Mouse (Mus musculus) E14TG2a.4 (cell line): ENCODE results near the gene Bdkrb1.

Experiments
- H3K27me3 ChIP-seq: 2 replicates; pipeline ENCODE4 v1.6.1; 2014; ENCODE audit warnings: low read length, control low read depth; ENCODE audit not compliant: insufficient read depth
- H3K36me3 ChIP-seq: 2 replicates; pipeline ENCODE4 v1.6.1; 2014; ENCODE audit warnings: low read length, control low read depth; ENCODE audit not compliant: insufficient read depth
- H3K4me1 ChIP-seq: replicated peaks from 2 replicates; pipeline ENCODE4 v1.6.1; 2014; ENCODE audit warnings: low read depth, low read length, control low read depth
- H3K4me3 ChIP-seq: replicated peaks from 2 replicates; pipeline ENCODE4 v1.5.1; 2014; ENCODE audit warnings: mild to moderate bottlenecking, low read length
- H3K9me3 ChIP-seq: 2 replicates; pipeline ENCODE4 v1.6.1; 2014; ENCODE audit warnings: low read length, control low read depth
- CTCF ChIP-seq: conservative IDR thresholded peaks from 2 replicates; pipeline ENCODE4 v1.5.1; 2014; ENCODE audit warnings: low read length
- NANOG ChIP-seq: IDR thresholded peaks from 2 replicates; pipeline ENCODE4 v1.6.1; 2014; ENCODE audit warnings: borderline replicate concordance, low read length, mixed read lengths
- POU5F1 ChIP-seq: IDR thresholded peaks from 2 replicates; pipeline ENCODE4 v1.6.1; 2014; ENCODE audit warnings: low read length, borderline replicate concordance

Gene Bdkrb1

DNA sequence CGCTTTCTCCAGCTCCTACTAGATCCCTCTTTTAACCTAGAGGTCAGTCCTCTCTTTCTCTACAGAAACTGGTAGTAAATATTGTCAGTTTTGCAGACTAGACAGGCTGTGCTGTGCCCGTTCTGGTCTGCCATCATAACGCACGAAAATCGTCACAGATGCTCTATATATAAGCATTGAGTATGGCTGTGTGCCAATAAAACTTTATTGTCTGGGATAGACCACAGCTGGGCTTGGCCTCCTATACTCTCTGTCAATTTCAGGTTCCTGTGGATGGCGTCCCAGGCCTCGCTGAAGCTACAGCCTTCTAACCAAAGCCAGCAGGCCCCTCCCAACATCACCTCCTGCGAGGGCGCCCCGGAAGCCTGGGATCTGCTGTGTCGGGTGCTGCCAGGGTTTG is 1.0 kb downstream of the Bdkrb1 start:
- no peak for TF ChIP-seq NANOG
- TF ChIP-seq POU5F1, result no peak
- TF ChIP-seq CTCF, result no peak
- H3K36me3 ChIP-seq, result no peaks in the 10 kb centered on the region

DNA sequence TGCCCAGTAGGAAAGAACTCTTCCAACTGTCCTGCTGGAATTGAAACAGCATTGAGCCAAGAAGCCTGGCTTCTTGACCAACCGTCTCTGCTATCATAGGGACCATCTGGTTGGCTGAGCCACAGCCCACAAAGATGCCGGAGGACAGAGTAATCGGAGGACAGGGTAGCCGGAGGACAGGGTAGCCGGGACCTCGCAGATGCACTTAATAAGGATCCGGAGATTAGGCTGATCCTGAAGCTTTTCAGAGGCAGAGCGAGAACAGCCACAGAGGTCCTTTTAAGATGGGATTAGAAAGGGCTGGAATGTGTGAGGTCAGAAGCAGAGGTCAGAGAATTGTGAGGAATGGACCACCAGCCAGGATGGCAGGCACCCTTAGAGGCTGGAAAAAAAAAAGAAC is 2.3 kb downstream of the Bdkrb1 start:
- no peak for TF ChIP-seq POU5F1
- TF ChIP-seq NANOG, result no peak
- TF ChIP-seq CTCF, result no peak
- peaks cover 4% of the 10 kb centered on the region; the same call in 1 of the 2 replicates for H3K27me3 ChIP-seq
- H3K36me3 ChIP-seq, result no peaks in the 10 kb centered on the region; the same call in 1 of the 2 replicates
- no peaks in the 10 kb centered on the region; the same call in 1 of the 2 replicates for H3K9me3 ChIP-seq
- H3K4me1 ChIP-seq, result peaks cover 3% of the 10 kb centered on the region; the same call in 1 of the 2 replicates
- no peak overlapping the region for H3K4me3 ChIP-seq

More for the DNA sequence above, 1.0 kb downstream of the Bdkrb1 start:
- Histone ChIP-seq H3K27me3 (peaks cover 4% of the 10 kb centered on the region; the same call in 1 of the 2 replicates), H3K4me1 (peaks cover 17% of the 10 kb centered on the region), H3K4me3 (no peak overlapping the region), H3K9me3 (no peaks in the 10 kb centered on the region; the same call in 1 of the 2 replicates)

DNA sequence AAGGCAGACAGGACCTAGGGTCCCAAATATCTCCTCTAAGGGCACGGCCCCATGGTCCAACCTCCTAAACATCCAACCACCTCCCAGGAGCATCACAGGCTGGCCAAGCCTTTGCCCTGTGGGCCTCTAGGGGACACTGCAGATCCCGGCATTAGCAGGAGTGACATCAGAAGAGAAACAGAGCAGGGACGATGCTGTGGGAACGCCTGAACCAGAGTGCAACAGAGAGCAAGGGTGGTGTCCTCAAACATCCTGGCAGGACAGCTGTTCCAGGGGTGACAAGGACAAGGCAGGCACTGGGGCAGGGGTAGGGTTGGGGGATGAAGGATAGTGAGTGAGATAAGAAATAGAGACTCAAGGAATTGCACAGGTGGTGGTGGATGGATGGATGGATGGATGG is 4.0 kb downstream of the Bdkrb1 start:
- Histone ChIP-seq H3K27me3 (peaks cover 4% of the 10 kb centered on the region; the same call in 1 of the 2 replicates), H3K9me3 (no peaks in the 10 kb centered on the region; the same call in 1 of the 2 replicates), H3K4me1 (peaks cover 9% of the 10 kb centered on the region), H3K36me3 (no peaks in the 10 kb centered on the region; the same call in 1 of the 2 replicates), H3K4me3 (no peak overlapping the region)
- no peak for TF ChIP-seq POU5F1
- TF ChIP-seq CTCF, result no peak
- no peak for TF ChIP-seq NANOG

DNA sequence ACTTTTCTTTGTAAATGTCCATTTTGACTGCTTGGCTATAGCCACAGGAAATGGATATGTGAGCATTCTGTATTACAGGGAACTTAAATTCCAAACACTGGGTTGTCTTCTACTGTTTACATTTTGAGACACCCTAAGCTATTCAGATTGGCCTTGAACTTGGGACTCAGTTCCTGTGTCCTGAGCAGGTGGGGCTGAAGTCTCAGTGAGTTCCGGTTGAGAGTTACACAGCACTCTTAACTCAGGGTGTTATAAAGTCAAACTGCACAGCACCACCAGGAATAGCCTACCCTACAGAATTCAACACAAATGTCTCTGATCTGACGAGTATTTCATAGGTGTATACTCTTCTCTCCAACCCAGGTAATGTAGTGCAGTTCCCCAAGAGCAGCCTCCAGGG is 8.2 kb downstream of the Bdkrb1 start:
- TF ChIP-seq POU5F1, result no peak
- TF ChIP-seq CTCF, result no peak
- TF ChIP-seq NANOG, result no peak
- H3K36me3 ChIP-seq, result peaks cover 16% of the 10 kb centered on the region
- no peak overlapping the region for H3K4me3 ChIP-seq
- H3K4me1 ChIP-seq, result peaks cover 29% of the 10 kb centered on the region
- H3K9me3 ChIP-seq, result no peaks in the 10 kb centered on the region
- no peaks in the 10 kb centered on the region for H3K27me3 ChIP-seq

DNA sequence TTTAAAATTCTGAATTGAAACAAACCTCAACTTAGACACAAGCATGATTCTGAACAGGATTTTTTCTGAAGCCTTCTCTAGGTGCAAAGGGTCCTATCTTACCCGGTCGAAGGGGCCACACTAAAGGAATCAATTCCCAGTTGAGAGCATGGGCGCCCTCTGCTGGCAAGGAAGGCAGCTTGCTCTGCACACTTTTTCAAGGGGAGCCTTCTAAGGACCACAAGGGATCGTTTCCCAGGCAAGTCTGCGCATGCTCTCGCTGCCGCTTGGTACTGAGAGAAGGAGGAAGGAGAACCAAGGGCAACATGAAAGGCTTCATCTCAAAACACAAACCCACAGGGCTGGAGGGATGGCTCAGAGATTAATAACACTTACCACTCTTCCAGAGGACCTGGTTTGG is 8.9 kb downstream of the Bdkrb1 start:
- Histone ChIP-seq H3K4me3 (0 out of 2 replicates have a peak overlapping the region, but pooled peaks have one; percentile 24), H3K27me3 (no peaks in the 10 kb centered on the region), H3K36me3 (peaks cover 23% of the 10 kb centered on the region), H3K9me3 (no peaks in the 10 kb centered on the region), H3K4me1 (peaks cover 29% of the 10 kb centered on the region)
- TF ChIP-seq NANOG (no peak), CTCF (peak; percentile 87), POU5F1 (no peak)

DNA sequence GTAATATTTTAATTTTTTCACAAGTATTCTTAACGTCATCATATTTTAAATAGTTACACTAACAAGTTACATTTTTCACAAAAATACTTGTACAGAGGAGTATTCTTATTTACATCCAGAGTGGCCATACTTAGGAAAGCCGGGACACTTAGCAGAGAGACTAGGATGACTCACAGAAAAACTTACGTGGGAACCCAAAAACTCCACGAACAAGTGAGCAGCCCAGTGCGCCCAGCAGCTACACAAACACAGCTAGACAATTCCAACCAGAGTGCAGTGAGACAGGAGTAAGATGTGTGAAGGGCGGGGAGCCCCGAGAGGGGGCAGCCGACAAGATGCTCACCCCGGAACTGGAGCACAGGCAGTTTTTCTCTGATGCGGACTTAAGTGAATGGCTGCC is 10.7 kb downstream of the Bdkrb1 start:
- Histone ChIP-seq H3K9me3 (no peaks in the 10 kb centered on the region), H3K36me3 (peaks cover 41% of the 10 kb centered on the region), H3K4me3 (no peak overlapping the region), H3K4me1 (peaks cover 41% of the 10 kb centered on the region), H3K27me3 (no peaks in the 10 kb centered on the region)
- no peak for TF ChIP-seq NANOG
- TF ChIP-seq CTCF, result no peak
- TF ChIP-seq POU5F1, result no peak

DNA sequence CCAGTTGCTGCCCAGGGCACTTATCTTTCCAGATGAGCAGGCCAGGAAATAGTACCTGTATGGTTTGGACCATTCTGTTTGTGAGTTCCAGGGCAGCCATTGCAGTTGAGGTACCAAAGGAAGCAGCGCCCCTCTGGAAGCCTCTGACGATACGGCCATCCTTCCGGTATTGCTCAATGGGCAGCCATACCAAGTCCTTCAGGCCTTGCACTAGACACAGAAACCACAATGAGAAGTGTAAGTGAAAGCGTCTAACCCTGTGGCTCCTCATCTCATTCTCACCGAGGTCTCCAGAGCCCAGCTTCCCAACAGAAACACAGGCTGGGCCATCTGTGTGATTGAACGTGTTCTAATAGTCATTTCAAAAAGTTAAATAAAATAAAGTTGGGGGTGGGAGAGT is 19.2 kb downstream of the Bdkrb1 start:
- Histone ChIP-seq H3K27me3 (no peaks in the 10 kb centered on the region; the same call in 1 of the 2 replicates), H3K4me1 (peaks cover 29% of the 10 kb centered on the region), H3K36me3 (peaks cover 85% of the 10 kb centered on the region), H3K9me3 (peaks cover 40% of the 10 kb centered on the region), H3K4me3 (no peak overlapping the region)
- no peak for TF ChIP-seq NANOG

DNA sequence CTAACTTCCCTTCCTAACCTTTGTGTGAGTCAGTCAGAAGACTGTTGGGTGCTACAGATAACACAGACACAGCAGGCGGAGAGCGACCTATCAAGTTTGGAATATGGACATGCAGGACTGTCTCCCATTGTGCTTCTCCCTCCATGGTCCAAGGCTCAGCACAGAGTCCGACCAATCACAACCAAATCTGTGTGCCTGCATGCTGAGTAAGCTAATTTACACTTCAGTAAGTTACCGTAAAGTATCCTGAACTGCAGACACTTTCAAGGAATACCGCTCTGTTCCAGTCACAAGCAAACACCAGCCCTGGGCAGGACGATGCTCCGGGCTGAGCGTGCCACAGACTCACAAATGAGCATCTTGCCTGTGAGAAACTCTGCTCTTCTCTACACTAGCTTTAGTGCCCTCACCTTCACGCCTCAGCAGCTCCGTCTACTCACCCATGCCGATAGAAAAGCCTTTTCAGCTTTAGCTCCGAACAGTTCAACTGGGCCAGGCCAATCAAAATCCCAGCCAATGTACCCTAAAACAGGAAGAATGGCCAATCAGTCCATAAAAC is 20.2 kb downstream of the Bdkrb1 start:
- H3K9me3 ChIP-seq, result peaks cover 50% of the 10 kb centered on the region
- H3K36me3 ChIP-seq, result peaks cover 82% of the 10 kb centered on the region
- H3K27me3 ChIP-seq, result no peaks in the 10 kb centered on the region; the same call in 1 of the 2 replicates
- no peak overlapping the region for H3K4me3 ChIP-seq
- no peak for TF ChIP-seq NANOG
- no peak for TF ChIP-seq POU5F1
- TF ChIP-seq CTCF, result no peak
- peaks cover 19% of the 10 kb centered on the region for H3K4me1 ChIP-seq

DNA sequence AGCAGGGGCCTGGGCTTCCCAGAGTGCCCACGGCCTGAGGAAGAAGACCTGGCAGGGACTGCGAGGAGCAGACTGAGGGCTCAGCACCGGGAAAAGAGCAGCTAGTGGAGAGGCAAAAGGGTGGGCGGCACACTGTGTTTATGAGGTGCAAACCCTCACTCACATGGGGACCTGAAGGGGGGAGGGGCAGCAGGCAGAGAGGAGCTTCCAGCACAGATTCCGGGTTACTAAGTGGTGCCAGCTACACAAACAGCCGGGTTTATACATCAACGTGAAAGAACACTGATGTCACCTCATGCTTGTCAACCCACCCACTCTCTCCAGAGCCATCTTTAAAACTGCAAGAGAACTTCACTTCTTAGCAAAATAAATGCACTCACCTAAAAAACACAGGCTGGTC is 22.9 kb downstream of the Bdkrb1 start:
- no peaks in the 10 kb centered on the region; the same call in 1 of the 2 replicates for H3K27me3 ChIP-seq
- H3K4me1 ChIP-seq, result peaks cover 16% of the 10 kb centered on the region
- H3K36me3 ChIP-seq, result peaks cover 67% of the 10 kb centered on the region
- H3K4me3 ChIP-seq, result no peak overlapping the region
- TF ChIP-seq NANOG (no peak), POU5F1 (no peak), CTCF (no peak)
- H3K9me3 ChIP-seq, result peaks cover 63% of the 10 kb centered on the region
